ENCODE assay signal across 25 mouse cellular contexts in genomic region chr8:83754149-83754548, GRCm38 (mm10). TPM values are rescaled to one million over a fixed set of nuclear protein-coding genes. Genes with fewer than 3 reads are reported as not detected.
DNase-seq lines count a peak whose midpoint lies in the region; ATAC-seq and TF ChIP-seq lines count a peak whose summit lies in the region.
"Had no signal": no experiment of that assay in that cellular context is flagged by ENCODE, and none has a peak within 500 bp of the region (broad histone marks: within the 10 kb centered on the region; RNA-seq: fewer than 3 reads in every experiment).

No protein-coding gene starts in this region.

- no peak overlapping the region for H3K4me3 ChIP-seq in embryonic facial prominence, embryonic 11.5 days (ENCODE audit: low read depth, low read length)
- no peak overlapping the region for H3K4me3 ChIP-seq in embryonic facial prominence, embryonic 10.5 days
- H3K4me3 ChIP-seq in kidney, postnatal 0 days (replicated peaks; ENCODE audit: low read depth, low read length), result no peak overlapping the region
- no peak overlapping the region for H3K4me3 ChIP-seq in lung, embryonic 14.5 days (ENCODE audit: low read depth, low read length)
- H3K4me3 ChIP-seq in CH12.LX (replicated peaks in 1 of 3; ENCODE audit: low read depth in 2 of 3, low read length in 2 of 3, poor library complexity in 1 of 3), result no peak overlapping the region
- H3K4me3 ChIP-seq: embryonic facial prominence, embryonic 12.5 days; heart, embryonic 15.5 days; midbrain, embryonic 12.5 days; myocyte; neural tube, embryonic 13.5 days; stomach, embryonic 15.5 days had no signal

- no peak overlapping the region for H3K9ac ChIP-seq in embryonic facial prominence, embryonic 11.5 days (replicated peaks; ENCODE audit: low read length)
- H3K9ac ChIP-seq in kidney, postnatal 0 days (ENCODE audit: low read depth, low read length), result no peak overlapping the region
- H3K9ac ChIP-seq in lung, embryonic 14.5 days, result no peak overlapping the region
- no peak overlapping the region for H3K9ac ChIP-seq in CH12.LX (ENCODE audit: insufficient read depth, low read depth)
- H3K9ac ChIP-seq: embryonic facial prominence, embryonic 12.5 days; heart, embryonic 15.5 days; hindbrain, embryonic 14.5 days; midbrain, embryonic 12.5 days; neural tube, embryonic 13.5 days; stomach, embryonic 15.5 days had no signal

- dilution Hi-C loops in CH12.LX (cut with MboI; ENCODE audit: extremely low pct_ligation_motif_present, extremely low pct_unique_long_range_greater_than_20kb, low sequenced_read_pairs), result no loop called here

- in situ Hi-C loops in CH12.LX (cut with MboI; ENCODE audit: low pct_ligation_motif_present, low pct_unique_long_range_greater_than_20kb, low sequenced_read_pairs), result no loop called here

- no peak overlapping the region for H3K27ac ChIP-seq in embryonic facial prominence, embryonic 11.5 days (replicated peaks; ENCODE audit: low read depth, low read length)
- no peak overlapping the region for H3K27ac ChIP-seq in embryonic facial prominence, embryonic 10.5 days (replicated peaks)
- H3K27ac ChIP-seq in kidney, postnatal 0 days, result no peak overlapping the region
- H3K27ac ChIP-seq in lung, embryonic 14.5 days (ENCODE audit: low read depth), result no peak overlapping the region
- H3K27ac ChIP-seq in CH12.LX (ENCODE audit: insufficient read depth, low read depth), result no peak overlapping the region
- H3K27ac ChIP-seq: embryonic facial prominence, embryonic 12.5 days; heart, embryonic 15.5 days; hindbrain, embryonic 14.5 days; midbrain, embryonic 12.5 days; neural tube, embryonic 13.5 days; stomach, embryonic 15.5 days had no signal

- TF ChIP-seq RAD21 in CH12.LX (IDR thresholded peaks at IDR 0.05; ENCODE audit: low read depth, low read length), result no peak

- WGBS in embryonic facial prominence, embryonic 11.5 days, result 47% methylated on average over 2 of the region's 3 CpGs
- WGBS in embryonic facial prominence, embryonic 10.5 days, result 59% methylated on average over 2 of the region's 3 CpGs
- 50% methylated on average over 3 of the region's 3 CpGs for WGBS in kidney, postnatal 0 days
- 56% methylated on average over 3 of the region's 3 CpGs for WGBS in lung, embryonic 14.5 days

- no peak overlapping the region for H3K4me2 ChIP-seq in embryonic facial prominence, embryonic 11.5 days (ENCODE audit: low read depth, low read length)
- no peak overlapping the region for H3K4me2 ChIP-seq in kidney, postnatal 0 days (ENCODE audit: low read length)
- no peak overlapping the region for H3K4me2 ChIP-seq in lung, embryonic 14.5 days
- H3K4me2 ChIP-seq in CH12.LX (ENCODE audit: insufficient read depth, low read depth, poor library complexity, severe bottlenecking), result no peak overlapping the region
- H3K4me2 ChIP-seq: embryonic facial prominence, embryonic 12.5 days; heart, embryonic 15.5 days; hindbrain, embryonic 14.5 days; liver, embryonic 11.5 days; midbrain, embryonic 12.5 days; neural tube, embryonic 13.5 days; stomach, embryonic 15.5 days had no signal

- TF ChIP-seq CTCF in kidney, postnatal 0 days (IDR thresholded peaks at IDR 0.05; ENCODE audit: low read depth), result peak; percentile 45; the same call in 1 of the 2 replicates
- peak; percentile 52 for TF ChIP-seq CTCF in lung, embryonic 14.5 days (IDR thresholded peaks at IDR 0.05; ENCODE audit: low read depth)
- TF ChIP-seq CTCF in CH12.LX (conservative IDR thresholded peaks at IDR 0.05 in 1 of 2, IDR thresholded peaks at IDR 0.05 in 1 of 2; ENCODE audit: low read depth in 2 of 2, low read length in 2 of 2), result peak in 1 of 2 experiments; percentile 36; a peak in 2 of 4 replicates

- H3K36me3 ChIP-seq in embryonic facial prominence, embryonic 11.5 days (replicated peaks; ENCODE audit: control insufficient read depth, insufficient read depth, low read depth, low read length), result no peaks in the 10 kb centered on the region
- no peaks in the 10 kb centered on the region for H3K36me3 ChIP-seq in embryonic facial prominence, embryonic 10.5 days (replicated peaks)
- no peaks in the 10 kb centered on the region for H3K36me3 ChIP-seq in kidney, postnatal 0 days (ENCODE audit: insufficient read depth, low read length)
- no peaks in the 10 kb centered on the region for H3K36me3 ChIP-seq in lung, embryonic 14.5 days (ENCODE audit: insufficient read depth)
- H3K36me3 ChIP-seq in CH12.LX (replicated peaks in 1 of 2; ENCODE audit: control insufficient read depth in 1 of 2, insufficient read depth in 1 of 2, low read length in 1 of 2), result no peaks in the 10 kb centered on the region
- H3K36me3 ChIP-seq: embryonic facial prominence, embryonic 12.5 days; heart, embryonic 15.5 days; midbrain, embryonic 12.5 days; neural tube, embryonic 13.5 days; stomach, embryonic 15.5 days had no signal

- H3K4me1 ChIP-seq in embryonic facial prominence, embryonic 11.5 days (ENCODE audit: control insufficient read depth, insufficient read depth, low read length), result no peaks in the 10 kb centered on the region
- peaks cover 6% of the 10 kb centered on the region for H3K4me1 ChIP-seq in embryonic facial prominence, embryonic 10.5 days
- no peaks in the 10 kb centered on the region for H3K4me1 ChIP-seq in kidney, postnatal 0 days (replicated peaks; ENCODE audit: insufficient read depth, low read length)
- 0 out of 2 replicates have a peak, but pooled peaks cover 2% of the 10 kb centered on the region for H3K4me1 ChIP-seq in lung, embryonic 14.5 days (ENCODE audit: insufficient read depth)
- peaks cover 0 to 24% of the 10 kb centered on the region in 2 experiments; a peak in 2 of 4 replicates for H3K4me1 ChIP-seq in CH12.LX (ENCODE audit: control insufficient read depth in 1 of 2, insufficient read depth in 2 of 2)
- H3K4me1 ChIP-seq: embryonic facial prominence, embryonic 12.5 days; neural tube, embryonic 13.5 days; stomach, embryonic 15.5 days had no signal

- H3K9me3 ChIP-seq in embryonic facial prominence, embryonic 11.5 days (replicated peaks; ENCODE audit: control insufficient read depth, low read length), result no peaks in the 10 kb centered on the region
- no peaks in the 10 kb centered on the region for H3K9me3 ChIP-seq in embryonic facial prominence, embryonic 10.5 days
- no peaks in the 10 kb centered on the region for H3K9me3 ChIP-seq in kidney, postnatal 0 days (replicated peaks; ENCODE audit: low read length)
- no peaks in the 10 kb centered on the region for H3K9me3 ChIP-seq in lung, embryonic 14.5 days (ENCODE audit: low read depth, low read length)
- H3K9me3 ChIP-seq in CH12.LX (replicated peaks; ENCODE audit: low read length), result no peaks in the 10 kb centered on the region
- H3K9me3 ChIP-seq: embryonic facial prominence, embryonic 12.5 days; heart, embryonic 15.5 days; midbrain, embryonic 12.5 days; neural tube, embryonic 13.5 days; stomach, embryonic 15.5 days had no signal

- no peak for TF ChIP-seq POLR2A in CH12.LX (IDR thresholded peaks at IDR 0.05; ENCODE audit: low read depth, low read length)

- H3K27me3 ChIP-seq in embryonic facial prominence, embryonic 11.5 days (ENCODE audit: control insufficient read depth, insufficient read depth, low read length), result no peaks in the 10 kb centered on the region
- peaks cover 4% of the 10 kb centered on the region for H3K27me3 ChIP-seq in embryonic facial prominence, embryonic 10.5 days (replicated peaks; ENCODE audit: low read depth, poor library complexity, severe bottlenecking)
- no peaks in the 10 kb centered on the region for H3K27me3 ChIP-seq in kidney, postnatal 0 days (ENCODE audit: insufficient read depth, low read length)
- no peaks in the 10 kb centered on the region for H3K27me3 ChIP-seq in lung, embryonic 14.5 days (ENCODE audit: insufficient read depth, low read length)
- H3K27me3 ChIP-seq in CH12.LX (replicated peaks), result no peaks in the 10 kb centered on the region
- H3K27me3 ChIP-seq: embryonic facial prominence, embryonic 12.5 days; heart, embryonic 15.5 days; neural tube, embryonic 13.5 days; stomach, embryonic 15.5 days had no signal

- no peak for TF ChIP-seq EP300 in CH12.LX (IDR thresholded peaks at IDR 0.05; ENCODE audit: low read length)

- ATAC-seq in embryonic facial prominence, embryonic 11.5 days (replicated peaks; ENCODE audit: insufficient number of reproducible peaks, low FRiP score, low TSS enrichment, low read depth), result no peak
- no peak for ATAC-seq in kidney, postnatal 0 days (replicated peaks; ENCODE audit: low FRiP score, low read depth)
- no peak for ATAC-seq in lung, embryonic 14.5 days (ENCODE audit: insufficient read depth)

- H3K79me2 ChIP-seq in CH12.LX (replicated peaks; ENCODE audit: control insufficient read depth, extremely low read depth, insufficient read depth, poor library complexity, severe bottlenecking), result no peaks in the 10 kb centered on the region

- peak; percentile 33 for DNase-seq in embryonic facial prominence, embryonic 11.5 days (ENCODE audit: low spot score)
- no peak for DNase-seq in embryonic facial prominence, embryonic 10.5 days (ENCODE audit: low spot score)
- DNase-seq in kidney, postnatal 0 days (ENCODE audit: low spot score), result no peak
- DNase-seq in kidney, adult 8-10 months, result no peak
- peak; percentile 61 for DNase-seq in lung, embryonic 14.5 days
- no peak for DNase-seq in lung, postnatal 25 days (ENCODE audit: low spot score)
- no peak for DNase-seq in CH12.LX (ENCODE audit: extremely low read depth)
- no peak for DNase-seq in cerebellum, adult 8-10 months
- DNase-seq: adrenal gland, postnatal 36 days; cerebellum, adult 11 months; cerebellum, postnatal 10 days; gastrocnemius, postnatal 36 days; heart, postnatal 36 days; lung, postnatal 10 days; retina, postnatal 1 day; right cerebral cortex, postnatal 25 days; thymus, adult 18-20 months had no signal

RNA-seq across cellular contexts. Expression of gene Adgre5, which starts 13.0 kb away (rescaled TPM):
- polyA plus RNA-seq in embryonic facial prominence, embryonic 11.5 days (2014; fragmentation: Nextera tagmentation; extraction: Ambion mirVana), result 19.0 and 22.1 TPM in 2 replicates
- 7.8 and 11.5 TPM in 2 replicates for polyA plus RNA-seq in embryonic facial prominence, embryonic 10.5 days (2016; fragmentation: Nextera tagmentation; extraction: Ambion mirVana)
- 37.8 and 40.8 TPM in 2 replicates for polyA plus RNA-seq in kidney, postnatal 0 days (2015; fragmentation: Nextera tagmentation; extraction: Ambion mirVana)
- 56.9 and 57.0 TPM in 2 replicates for polyA plus RNA-seq in lung, embryonic 14.5 days (2014; fragmentation: Nextera tagmentation; extraction: Ambion mirVana)
- 23.6 and 27.4 TPM in 2 replicates for total RNA-seq in CH12.LX (2012; rRNA removed)
- 0.54 and 0.66 TPM in 2 replicates for total RNA-seq in CH12.LX (2014; rRNA removed)
- polyA plus RNA-seq in CH12.LX (2012; ENCODE audit: insufficient read length, low read depth), result 3.7 and 5.9 TPM in 2 replicates

RNA-seq across cellular contexts. Expression of gene Ddx39, which starts 39.2 kb away (rescaled TPM):
- polyA plus RNA-seq in embryonic facial prominence, embryonic 11.5 days (2014; fragmentation: Nextera tagmentation; extraction: Ambion mirVana), result 191 and 195 TPM in 2 replicates
- 286 and 311 TPM in 2 replicates for polyA plus RNA-seq in embryonic facial prominence, embryonic 10.5 days (2016; fragmentation: Nextera tagmentation; extraction: Ambion mirVana)
- 110 and 128 TPM in 2 replicates for polyA plus RNA-seq in kidney, postnatal 0 days (2015; fragmentation: Nextera tagmentation; extraction: Ambion mirVana)
- 184 and 199 TPM in 2 replicates for polyA plus RNA-seq in lung, embryonic 14.5 days (2014; fragmentation: Nextera tagmentation; extraction: Ambion mirVana)
- 194 and 278 TPM in 2 replicates for total RNA-seq in CH12.LX (2012; rRNA removed)
- total RNA-seq in CH12.LX (2014; rRNA removed), result 339 and 372 TPM in 2 replicates
- polyA plus RNA-seq in CH12.LX (2012; ENCODE audit: insufficient read length, low read depth), result 231 and 232 TPM in 2 replicates

RNA-seq across cellular contexts. Expression of gene Pkn1, which starts 55.2 kb away (rescaled TPM):
- 20.6 and 21.5 TPM in 2 replicates for polyA plus RNA-seq in embryonic facial prominence, embryonic 11.5 days (2014; fragmentation: Nextera tagmentation; extraction: Ambion mirVana)
- polyA plus RNA-seq in embryonic facial prominence, embryonic 10.5 days (2016; fragmentation: Nextera tagmentation; extraction: Ambion mirVana), result 30.3 and 30.9 TPM in 2 replicates
- polyA plus RNA-seq in kidney, postnatal 0 days (2015; fragmentation: Nextera tagmentation; extraction: Ambion mirVana), result 31.0 and 33.2 TPM in 2 replicates
- polyA plus RNA-seq in lung, embryonic 14.5 days (2014; fragmentation: Nextera tagmentation; extraction: Ambion mirVana), result 35.8 and 37.7 TPM in 2 replicates
- total RNA-seq in CH12.LX (2012; rRNA removed) (44.6 and 47.8 TPM in 2 replicates), CH12.LX (2014; rRNA removed) (28.1 and 33.5 TPM in 2 replicates)
- 58.8 and 60.3 TPM in 2 replicates for polyA plus RNA-seq in CH12.LX (2012; ENCODE audit: insufficient read length, low read depth)

Comparison
In these comparisons a context has a peak if more than half of its experiments do, and no peak if none do; other contexts are left out.
1. DNase-seq: peak in embryonic facial prominence, embryonic 11.5 days (single experiment) and lung, embryonic 14.5 days (single experiment); none in embryonic facial prominence, embryonic 10.5 days (single experiment), kidney, postnatal 0 days (single experiment), kidney, adult 8-10 months (0 of 2), lung, postnatal 25 days (single experiment), CH12.LX (single experiment) and cerebellum, adult 8-10 months (single experiment).